Mouse (Mus musculus): ENCODE data around the gene Slfn8. TPM values are rescaled to one million over a fixed set of nuclear protein-coding genes. Genes with fewer than 3 reads are reported as not detected.

Slfn8 gene
- polyA plus RNA-seq, 1 experiment from 2014 or later = 1.0 TPM

DNA sequence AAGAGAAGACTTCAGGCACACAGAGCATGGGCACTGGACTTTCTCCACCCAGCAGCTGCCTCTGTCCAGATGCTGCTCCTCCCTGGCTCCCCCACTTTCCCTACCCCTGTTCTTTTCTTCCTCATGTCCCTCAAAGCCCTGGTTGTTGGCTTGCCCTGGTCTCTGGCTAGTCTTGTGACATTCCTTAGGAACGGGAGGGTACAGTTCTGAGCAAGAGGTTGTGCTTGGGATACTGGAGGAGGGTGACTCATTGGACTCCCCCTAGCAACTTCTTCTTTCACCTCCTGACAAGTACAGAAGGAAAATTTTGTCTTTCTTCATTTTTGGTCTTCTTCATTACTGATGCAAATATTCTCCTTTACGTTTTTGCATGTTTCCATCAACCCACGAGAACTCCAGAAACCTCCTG is 43.3 kb upstream of the Slfn8 start:
- ATAC-seq = no peak
- Histone ChIP-seq H3K9ac (replicated peaks) (no peak overlapping the region; the same call in none of the 2 replicates), H3K4me3 (ENCODE audit: low read depth, low read length) (peak overlapping the region; percentile 49), H3K27ac (ENCODE audit: low read depth) (peak overlapping the region; percentile 78), H3K4me1 (ENCODE audit: insufficient read depth) (peaks cover 5% of the 10 kb centered on the region; the same call in 1 of the 2 replicates), H3K36me3 (replicated peaks; ENCODE audit: insufficient read depth, low read length) (peaks cover 7% of the 10 kb centered on the region; the same call in 1 of the 2 replicates), H3K9me3 (ENCODE audit: low read length) (no peaks in the 10 kb centered on the region), H3K27me3 (ENCODE audit: insufficient read depth, low read length) (no peaks in the 10 kb centered on the region), H3K4me2 (ENCODE audit: low read depth, low read length) (peak overlapping the region; percentile 20; the same call in 1 of the 2 replicates)
- 37% methylated on average over 3 of the region's 3 CpGs for WGBS (ENCODE audit: insufficient replicate concordance)
- TF ChIP-seq EP300 (IDR thresholded peaks at IDR 0.05; ENCODE audit: low read depth) = no peak
- no peak for TF ChIP-seq CTCF (IDR thresholded peaks at IDR 0.05; ENCODE audit: low read depth)
- DNase-seq = no peak

DNA sequence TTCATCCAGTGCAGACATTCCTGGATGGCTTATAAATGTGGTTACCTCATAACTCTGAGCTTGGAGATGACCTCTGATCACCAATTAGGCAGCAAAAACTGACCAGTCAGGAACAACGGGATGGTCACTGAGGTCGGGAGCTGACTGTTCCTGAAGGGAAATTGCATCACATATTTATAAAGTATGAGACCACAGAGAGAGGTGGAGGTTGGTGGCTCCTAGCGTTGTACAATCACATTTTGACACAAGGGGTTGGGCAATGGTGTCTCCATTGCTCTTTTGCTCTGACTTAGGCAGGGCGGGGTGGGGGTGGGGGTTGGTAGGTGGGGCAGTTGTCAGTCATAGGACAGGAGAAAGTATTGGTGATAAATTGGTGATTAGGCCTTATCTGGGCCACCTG is 42.5 kb upstream of the Slfn8 start:
- Histone ChIP-seq H3K9ac (replicated peaks) (no peak overlapping the region), H3K4me2 (ENCODE audit: low read depth, low read length) (peak overlapping the region; percentile 20), H3K4me3 (ENCODE audit: low read depth, low read length) (peak overlapping the region; percentile 49; the same call in 1 of the 2 replicates), H3K9me3 (ENCODE audit: low read length) (no peaks in the 10 kb centered on the region), H3K4me1 (ENCODE audit: insufficient read depth) (peaks cover 5% of the 10 kb centered on the region; the same call in 1 of the 2 replicates), H3K36me3 (replicated peaks; ENCODE audit: insufficient read depth, low read length) (0 out of 2 replicates have a peak, but pooled peaks cover 2% of the 10 kb centered on the region), H3K27me3 (ENCODE audit: insufficient read depth, low read length) (no peaks in the 10 kb centered on the region), H3K27ac (ENCODE audit: low read depth) (peak overlapping the region; percentile 78)
- WGBS (ENCODE audit: insufficient replicate concordance) = 40% methylated on average over 4 of the region's 4 CpGs
- DNase-seq (peak; percentile 42), ATAC-seq (peak; percentile 79)
- TF ChIP-seq EP300 (IDR thresholded peaks at IDR 0.05; ENCODE audit: low read depth) (peak; percentile 52; the same call in 1 of the 2 replicates), CTCF (IDR thresholded peaks at IDR 0.05; ENCODE audit: low read depth) (no peak)

DNA sequence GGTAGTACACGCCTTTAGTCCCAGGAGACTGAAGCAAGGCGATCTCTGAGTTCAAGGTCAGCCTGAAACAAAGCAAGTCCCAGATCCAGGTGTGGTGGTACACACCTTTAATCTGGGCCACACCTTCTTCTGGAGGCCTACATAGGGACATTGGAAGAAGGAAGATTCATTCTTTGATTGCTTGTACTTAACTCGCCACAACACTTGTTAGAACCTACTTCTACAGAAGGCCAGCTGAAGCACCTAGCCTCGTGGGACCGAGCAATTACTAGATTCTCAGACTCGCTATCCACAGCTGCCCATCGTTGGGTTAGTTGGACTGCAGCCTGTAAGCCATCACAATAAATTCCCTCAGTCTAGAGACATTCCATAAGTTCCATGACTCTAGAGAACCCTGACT is 41.2 kb upstream of the Slfn8 start:
- ATAC-seq (no peak), DNase-seq (peak; percentile 4)
- no peak overlapping the region for H3K4me2 ChIP-seq (ENCODE audit: low read depth, low read length)
- no peak overlapping the region for H3K27ac ChIP-seq (ENCODE audit: low read depth)
- no peaks in the 10 kb centered on the region for H3K9me3 ChIP-seq (ENCODE audit: low read length)
- H3K27me3 ChIP-seq (ENCODE audit: insufficient read depth, low read length) = no peaks in the 10 kb centered on the region
- 74% methylated on average over 7 of the region's 7 CpGs for WGBS (ENCODE audit: insufficient replicate concordance)
- H3K9ac ChIP-seq (replicated peaks) = no peak overlapping the region
- H3K36me3 ChIP-seq (replicated peaks; ENCODE audit: insufficient read depth, low read length) = no peaks in the 10 kb centered on the region
- no peak overlapping the region for H3K4me3 ChIP-seq (ENCODE audit: low read depth, low read length)
- peaks cover 5% of the 10 kb centered on the region; the same call in 1 of the 2 replicates for H3K4me1 ChIP-seq (ENCODE audit: insufficient read depth)
- TF ChIP-seq CTCF (IDR thresholded peaks at IDR 0.05; ENCODE audit: low read depth) (no peak), EP300 (IDR thresholded peaks at IDR 0.05; ENCODE audit: low read depth) (no peak)

DNA sequence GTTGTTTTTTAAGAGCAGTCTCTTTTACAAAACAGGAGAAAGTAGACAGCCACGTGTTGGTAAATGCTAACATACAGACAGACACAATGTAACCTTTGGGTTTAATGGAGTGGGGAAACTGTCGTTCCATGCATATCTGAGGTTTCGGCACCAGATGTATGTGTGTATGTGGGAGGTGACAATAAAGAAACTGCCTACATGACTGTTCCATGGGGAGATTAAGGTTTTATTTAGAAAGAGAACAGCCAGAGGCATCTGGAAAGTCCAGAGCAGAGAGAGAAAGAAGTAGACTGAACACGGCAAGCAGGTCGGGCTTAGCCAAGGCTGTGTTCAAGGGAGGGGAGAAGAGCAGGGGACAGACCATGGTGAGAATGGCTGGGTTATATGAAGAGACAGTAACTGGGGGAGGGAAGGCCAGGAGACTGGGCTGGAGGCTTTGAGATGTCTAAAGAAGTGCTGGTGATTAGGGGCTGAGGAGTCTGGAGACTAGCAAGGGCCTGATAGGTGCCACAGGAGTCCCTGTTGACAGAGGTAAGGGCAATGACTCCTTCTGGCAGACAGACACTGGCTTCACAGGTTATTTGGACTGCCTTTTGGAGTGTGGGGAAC is 39.9 kb upstream of the Slfn8 start:
- Histone ChIP-seq H3K27me3 (ENCODE audit: insufficient read depth, low read length) (no peaks in the 10 kb centered on the region), H3K27ac (ENCODE audit: low read depth) (no peak overlapping the region), H3K4me1 (ENCODE audit: insufficient read depth) (peaks cover 5% of the 10 kb centered on the region; the same call in 1 of the 2 replicates), H3K36me3 (replicated peaks; ENCODE audit: insufficient read depth, low read length) (no peaks in the 10 kb centered on the region), H3K4me3 (ENCODE audit: low read depth, low read length) (no peak overlapping the region), H3K9me3 (ENCODE audit: low read length) (no peaks in the 10 kb centered on the region), H3K9ac (replicated peaks) (no peak overlapping the region), H3K4me2 (ENCODE audit: low read depth, low read length) (no peak overlapping the region)
- DNase-seq (peak; percentile 7), ATAC-seq (no peak)
- 73% methylated on average over 5 of the region's 5 CpGs for WGBS (ENCODE audit: insufficient replicate concordance)
- TF ChIP-seq CTCF (IDR thresholded peaks at IDR 0.05; ENCODE audit: low read depth) (no peak), EP300 (IDR thresholded peaks at IDR 0.05; ENCODE audit: low read depth) (no peak)

DNA sequence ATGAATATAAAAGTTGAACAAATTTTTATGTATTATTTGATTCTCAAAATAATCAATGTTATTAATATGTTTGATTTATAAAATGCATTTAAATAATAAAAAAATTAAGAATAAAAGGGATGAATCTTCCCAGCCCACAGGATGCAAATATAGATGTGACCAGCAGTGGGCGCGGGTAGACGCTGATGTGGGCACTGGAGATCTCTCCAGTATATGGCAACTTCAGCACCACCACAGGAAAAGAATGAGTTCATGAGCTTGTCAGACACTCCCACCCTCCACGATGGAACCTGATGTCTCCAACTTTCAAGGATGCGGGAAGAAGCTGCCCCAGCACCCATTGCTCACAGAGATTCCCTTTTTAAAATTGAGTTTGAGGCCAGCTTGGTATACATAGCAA is 37.3 kb upstream of the Slfn8 start:
- Histone ChIP-seq H3K36me3 (replicated peaks; ENCODE audit: insufficient read depth, low read length) (no peaks in the 10 kb centered on the region), H3K4me3 (ENCODE audit: low read depth, low read length) (no peak overlapping the region), H3K4me2 (ENCODE audit: low read depth, low read length) (no peak overlapping the region), H3K9ac (replicated peaks) (no peak overlapping the region), H3K27me3 (ENCODE audit: insufficient read depth, low read length) (no peaks in the 10 kb centered on the region), H3K4me1 (ENCODE audit: insufficient read depth) (no peaks in the 10 kb centered on the region), H3K9me3 (ENCODE audit: low read length) (no peaks in the 10 kb centered on the region), H3K27ac (ENCODE audit: low read depth) (no peak overlapping the region)
- TF ChIP-seq CTCF (IDR thresholded peaks at IDR 0.05; ENCODE audit: low read depth) (peak; percentile 86), EP300 (IDR thresholded peaks at IDR 0.05; ENCODE audit: low read depth) (no peak)
- 1% methylated on average over 5 of the region's 5 CpGs for WGBS (ENCODE audit: insufficient replicate concordance)
- DNase-seq (peak; percentile 73), ATAC-seq (no peak)

DNA sequence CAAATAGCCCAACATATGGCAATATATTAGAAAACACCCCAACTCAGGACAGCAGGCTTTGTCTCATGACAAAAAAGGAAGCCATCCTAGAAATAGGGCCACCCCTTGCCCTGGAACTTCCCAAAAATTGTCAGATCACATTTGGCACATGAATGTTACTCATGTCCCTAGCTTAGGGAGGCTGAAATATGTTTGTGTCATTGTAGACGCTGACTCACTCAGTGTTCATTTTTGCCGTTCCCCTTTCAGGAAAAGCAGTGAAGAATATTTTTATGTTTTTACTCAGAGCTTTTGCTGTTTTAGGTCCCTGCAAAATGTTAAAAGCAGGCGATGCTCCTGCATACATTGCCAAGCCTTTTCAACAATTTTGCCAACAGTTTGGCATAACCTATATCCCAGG is 25.0 kb upstream of the Slfn8 start:
- H3K4me1 ChIP-seq (ENCODE audit: insufficient read depth) = no peaks in the 10 kb centered on the region
- no peak overlapping the region for H3K4me3 ChIP-seq (ENCODE audit: low read depth, low read length)
- H3K27ac ChIP-seq (ENCODE audit: low read depth) = no peak overlapping the region
- DNase-seq = no peak
- H3K27me3 ChIP-seq (ENCODE audit: insufficient read depth, low read length) = no peaks in the 10 kb centered on the region
- no peak overlapping the region for H3K4me2 ChIP-seq (ENCODE audit: low read depth, low read length)
- 55% methylated on average over 3 of the region's 3 CpGs for WGBS (ENCODE audit: insufficient replicate concordance)
- no peak for TF ChIP-seq CTCF (IDR thresholded peaks at IDR 0.05; ENCODE audit: low read depth)
- TF ChIP-seq EP300 (IDR thresholded peaks at IDR 0.05; ENCODE audit: low read depth) = no peak
- H3K9ac ChIP-seq (replicated peaks) = no peak overlapping the region
- H3K36me3 ChIP-seq (replicated peaks; ENCODE audit: insufficient read depth, low read length) = no peaks in the 10 kb centered on the region
- ATAC-seq = no peak
- no peaks in the 10 kb centered on the region for H3K9me3 ChIP-seq (ENCODE audit: low read length)
